Mouse (Mus musculus) midbrain, postnatal 0 days (tissue): ENCODE results near the gene Irf2bp2. TPM values are rescaled to one million over a fixed set of nuclear protein-coding genes. Genes with fewer than 3 reads are reported as not detected.

Experiments
- ATAC-seq: fragments of 200-750 bp; cut with Nextera tagmentation; 2 replicates; pipeline ENCODE4 v1.8.0; 2017; ENCODE audit warnings: moderate number of reproducible peaks, mild to moderate bottlenecking, moderate TSS enrichment, moderate library complexity; ENCODE audit not compliant: low FRiP score
- DNase-seq: peaks from one replicate; pipeline ENCODE4 v3.0.0-alpha.2; 2015; ENCODE audit warnings: low spot score
- H3K27ac ChIP-seq: fragments of 300-500 bp; sonication (generic); 2 replicates; pipeline ENCODE4 v1.5.1; 2014; ENCODE audit warnings: low read depth, mild to moderate bottlenecking, low read length, mixed read lengths
- H3K27me3 ChIP-seq: fragments of 300-500 bp; sonication (generic); 2 replicates; pipeline ENCODE4 v1.6.1; 2014; ENCODE audit warnings: low read length, control low read depth, mixed read lengths; ENCODE audit not compliant: insufficient read depth
- H3K36me3 ChIP-seq: fragments of 300-500 bp; sonication (generic); 2 replicates; pipeline ENCODE4 v1.6.1; 2014; ENCODE audit warnings: low read length, control low read depth, mixed read lengths; ENCODE audit not compliant: insufficient read depth
- H3K4me1 ChIP-seq: fragments of 300-500 bp; sonication (generic); 2 replicates; pipeline ENCODE4 v1.6.1; 2014; ENCODE audit warnings: mild to moderate bottlenecking, control low read depth, antibody characterized with exemption, low read length, mixed read lengths; ENCODE audit not compliant: insufficient read depth
- H3K4me2 ChIP-seq: fragments of 300-500 bp; sonication (generic); 2 replicates; pipeline ENCODE4 v1.6.1; 2014; ENCODE audit warnings: low read depth, mild to moderate bottlenecking, low read length, mixed read lengths; ENCODE audit not compliant: poor library complexity, severe bottlenecking
- H3K4me3 ChIP-seq: fragments of 300-500 bp; sonication (generic); 2 replicates; pipeline ENCODE4 v1.5.1; 2014; ENCODE audit warnings: low read depth, mild to moderate bottlenecking, low read length, moderate library complexity
- H3K9ac ChIP-seq: fragments of 300-500 bp; sonication (generic); replicated peaks from 2 replicates; pipeline ENCODE4 v1.6.1; 2014; ENCODE audit warnings: mild to moderate bottlenecking, low read length, moderate library complexity, mixed read lengths; ENCODE audit not compliant: poor library complexity, severe bottlenecking
- H3K9me3 ChIP-seq: fragments of 300-500 bp; sonication (generic); 2 replicates; pipeline ENCODE4 v1.6.1; 2016; ENCODE audit warnings: low read length, control low read depth
- CTCF ChIP-seq: IDR thresholded peaks from 2 replicates; pipeline ENCODE4 v1.5.1; 2016; ENCODE audit warnings: antibody characterized with exemption, mild to moderate bottlenecking
- WGBS: fragments of 180-500 bp; shearing (Covaris S2); extraction: QIAGEN DNeasy Blood & Tissue Kit; methylation state at CpG from one replicate; pipeline ENCODE4 v1.1.7; 2014; 5-methylcytosine and 5-hydroxymethylcytosine counted together
- polyA plus RNA-seq: library from polyadenylated mRNA; unstranded; fragments of >200 nt; fragmentation: Nextera tagmentation; extraction: Ambion mirVana; gene quantifications from 2 replicates; pipeline ENCODE4 v1.2.1, GENCODE M21; 2015
- total RNA-seq: library from RNA; depleted of rRNA; stranded (reverse); fragments of >200 nt; gene quantifications from 2 replicates; pipeline ENCODE4 v1.2.3, GENCODE M21; 2014; rRNA removed

The Irf2bp2 gene
- total RNA-seq (81.3 and 88.2 TPM in 2 replicates), polyA plus RNA-seq (8.0 and 9.2 TPM in 2 replicates)

GRCm38 (mm10) chr8:126593889-126594480, at the start of gene Irf2bp2:
Irf2bp2 (minus strand) TSS chr8:126593986.
- WGBS = under 1% methylated on average over 31 of the region's 56 CpGs
- peak within 1 kb of the TSS; percentile 99 for H3K27ac ChIP-seq
- H3K9me3 ChIP-seq = no peaks in the 10 kb centered on the region
- no peaks in the 10 kb centered on the region for H3K27me3 ChIP-seq
- TF ChIP-seq CTCF = no peak
- peaks cover 14% of the 10 kb centered on the region; the same call in 1 of the 2 replicates for H3K4me1 ChIP-seq
- DNase-seq (peak; percentile 96), ATAC-seq (peak; percentile 77)
- peak within 1 kb of the TSS; percentile 98 for H3K9ac ChIP-seq
- peaks cover 9% of the 10 kb centered on the region; the same call in 1 of the 2 replicates for H3K36me3 ChIP-seq
- H3K4me2 ChIP-seq = peak within 1 kb of the TSS; percentile 96
- peak within 1 kb of the TSS; percentile 99 for H3K4me3 ChIP-seq

- no peaks in the 10 kb centered on the region for H3K9me3 ChIP-seq
- no peak overlapping the region for H3K4me2 ChIP-seq
- ATAC-seq (no peak), DNase-seq (no peak)
- H3K36me3 ChIP-seq = no peaks in the 10 kb centered on the region
- no peak overlapping the region for H3K27ac ChIP-seq
- no peak for TF ChIP-seq CTCF
- H3K4me1 ChIP-seq = no peaks in the 10 kb centered on the region
- no peaks in the 10 kb centered on the region for H3K27me3 ChIP-seq
- no peak overlapping the region for H3K9ac ChIP-seq
- over 99% methylated on average over 4 of the region's 4 CpGs for WGBS
- no peak overlapping the region for H3K4me3 ChIP-seq
Measured at GRCm38 (mm10) chr8:126642665-126643064, 48.9 kb upstream of the Irf2bp2 start.

GRCm38 (mm10) chr8:126641568-126642295, 47.9 kb upstream of the Irf2bp2 start:
- H3K36me3 ChIP-seq = no peaks in the 10 kb centered on the region
- no peak overlapping the region for H3K27ac ChIP-seq
- H3K9me3 ChIP-seq = no peaks in the 10 kb centered on the region
- no peaks in the 10 kb centered on the region for H3K27me3 ChIP-seq
- no peaks in the 10 kb centered on the region for H3K4me1 ChIP-seq
- no peak overlapping the region for H3K9ac ChIP-seq
- TF ChIP-seq CTCF = no peak
- ATAC-seq (no peak), DNase-seq (no peak)
- WGBS = 67% methylated on average over 3 of the region's 3 CpGs
- H3K4me3 ChIP-seq = no peak overlapping the region
- H3K4me2 ChIP-seq = no peak overlapping the region

- Histone ChIP-seq H3K9me3 (no peaks in the 10 kb centered on the region), H3K9ac (no peak overlapping the region), H3K27me3 (no peaks in the 10 kb centered on the region), H3K4me2 (no peak overlapping the region), H3K4me3 (no peak overlapping the region), H3K36me3 (no peaks in the 10 kb centered on the region), H3K4me1 (no peaks in the 10 kb centered on the region), H3K27ac (no peak overlapping the region)
- 85% methylated on average over 3 of the region's 3 CpGs for WGBS
- no peak for ATAC-seq
- no peak for DNase-seq
- no peak for TF ChIP-seq CTCF
Measured at GRCm38 (mm10) chr8:126639161-126639560, 45.4 kb upstream of the Irf2bp2 start.

GRCm38 (mm10) chr8:126638027-126638426, 44.2 kb upstream of the Irf2bp2 start:
- no peak for DNase-seq
- 53% methylated on average over 8 of the region's 8 CpGs for WGBS
- no peak for TF ChIP-seq CTCF

GRCm38 (mm10) chr8:126634541-126635048, 40.8 kb upstream of the Irf2bp2 start:
- Histone ChIP-seq H3K9me3 (peaks cover 8% of the 10 kb centered on the region; the same call in 1 of the 2 replicates), H3K4me2 (no peak overlapping the region), H3K36me3 (no peaks in the 10 kb centered on the region), H3K4me1 (no peaks in the 10 kb centered on the region), H3K9ac (no peak overlapping the region), H3K27ac (no peak overlapping the region), H3K4me3 (no peak overlapping the region), H3K27me3 (no peaks in the 10 kb centered on the region)
- 71% methylated on average over 6 of the region's 6 CpGs for WGBS
- no peak for ATAC-seq
- peak; percentile 27 for DNase-seq
- TF ChIP-seq CTCF = no peak

More at GRCm38 (mm10) chr8:126638027-126638426, 44.2 kb upstream of the Irf2bp2 start:
- Histone ChIP-seq H3K36me3 (no peaks in the 10 kb centered on the region), H3K4me3 (no peak overlapping the region), H3K27ac (no peak overlapping the region), H3K4me2 (no peak overlapping the region), H3K9ac (no peak overlapping the region), H3K4me1 (no peaks in the 10 kb centered on the region), H3K9me3 (no peaks in the 10 kb centered on the region), H3K27me3 (no peaks in the 10 kb centered on the region)
- ATAC-seq = no peak
